Mouse (Mus musculus): Measurements from ENCODE around the gene Chtop. TPM values are rescaled to one million over a fixed set of nuclear protein-coding genes. Genes with fewer than 3 reads are reported as not detected.

Chtop gene
- polyA plus RNA-seq, 2 experiments, result 103 to 169 TPM

DNA sequence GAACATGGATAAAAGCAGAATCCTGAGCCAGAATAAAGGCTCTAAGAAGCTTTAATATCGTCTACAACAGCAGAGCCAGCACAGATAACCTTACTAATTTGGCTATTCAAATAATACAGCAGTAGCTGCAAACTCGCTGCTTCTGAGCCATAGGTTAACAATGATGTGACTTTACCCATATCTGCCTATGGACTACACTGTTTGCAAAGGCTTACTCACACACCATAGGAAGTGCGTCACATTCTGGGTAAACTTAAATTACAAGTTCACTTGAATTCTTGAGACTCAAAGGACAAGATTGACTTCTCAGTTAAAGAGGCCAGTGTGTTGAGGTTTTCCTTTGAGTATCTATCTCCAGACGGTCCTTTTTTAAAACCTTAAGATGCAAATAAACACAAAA lies 5.9 kb downstream of the Chtop start:
- no peak overlapping the region for H3K4me2 ChIP-seq (replicated peaks; ENCODE audit: low read depth, low read length, severe bottlenecking)
- peaks cover 10% of the 10 kb centered on the region for H3K4me1 ChIP-seq (ENCODE audit: control insufficient read depth, insufficient read depth, low read length)
- no peak overlapping the region for H3K4me3 ChIP-seq (replicated peaks; ENCODE audit: low read length)
- no peak for TF ChIP-seq POLR2A (IDR thresholded peaks at IDR 0.05; ENCODE audit: borderline replicate concordance, extremely low read depth, insufficient read depth, insufficient read length)
- no peak overlapping the region for H3K9ac ChIP-seq (ENCODE audit: low read depth, low read length, severe bottlenecking)
- H3K27ac ChIP-seq (replicated peaks; ENCODE audit: low read depth, low read length), result no peak overlapping the region
- H3K27me3 ChIP-seq (ENCODE audit: control insufficient read depth, insufficient read depth, low read length), result no peaks in the 10 kb centered on the region
- DNase-seq (ENCODE audit: low spot score), result no peak
- 92% methylated on average over 4 of the region's 4 CpGs for WGBS
- H3K9me3 ChIP-seq (ENCODE audit: control insufficient read depth, low read length), result no peaks in the 10 kb centered on the region
- H3K36me3 ChIP-seq (ENCODE audit: control insufficient read depth, insufficient read depth, low read length), result peaks cover 85% of the 10 kb centered on the region
- no peak for ATAC-seq (ENCODE audit: low FRiP score, low read depth)

DNA sequence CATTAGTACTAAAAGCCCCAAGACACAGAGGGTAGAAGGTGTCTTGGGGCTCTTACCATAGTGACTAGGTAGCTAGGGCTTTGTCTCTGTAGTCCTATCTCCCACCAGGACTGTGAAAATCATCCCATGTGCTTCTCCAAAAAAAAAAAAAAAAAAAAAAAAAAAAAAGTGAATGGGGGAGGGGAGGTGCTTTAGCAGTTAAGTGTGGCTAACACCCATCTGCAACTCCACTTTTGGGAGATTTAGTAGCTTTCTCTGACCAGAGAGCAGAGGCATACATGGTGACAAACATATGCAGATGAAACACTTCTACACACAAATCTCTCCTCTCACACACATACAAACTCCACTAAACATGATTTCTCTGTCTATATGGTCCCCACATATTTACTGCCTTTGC lies 11.7 kb downstream of the Chtop start:
- H3K9me3 ChIP-seq (ENCODE audit: control insufficient read depth, low read length), result no peaks in the 10 kb centered on the region
- DNase-seq (ENCODE audit: low spot score) (no peak), ATAC-seq (ENCODE audit: low FRiP score, low read depth) (no peak)
- no peak for TF ChIP-seq POLR2A (IDR thresholded peaks at IDR 0.05; ENCODE audit: borderline replicate concordance, extremely low read depth, insufficient read depth, insufficient read length)
- no peak overlapping the region for H3K9ac ChIP-seq (ENCODE audit: low read depth, low read length, severe bottlenecking)
- no peaks in the 10 kb centered on the region for H3K27me3 ChIP-seq (ENCODE audit: control insufficient read depth, insufficient read depth, low read length)
- H3K4me2 ChIP-seq (replicated peaks; ENCODE audit: low read depth, low read length, severe bottlenecking), result no peak overlapping the region
- H3K36me3 ChIP-seq (ENCODE audit: control insufficient read depth, insufficient read depth, low read length), result peaks cover 63% of the 10 kb centered on the region
- H3K4me3 ChIP-seq (replicated peaks; ENCODE audit: low read length), result no peak overlapping the region
- H3K4me1 ChIP-seq (ENCODE audit: control insufficient read depth, insufficient read depth, low read length), result no peaks in the 10 kb centered on the region
- no peak overlapping the region for H3K27ac ChIP-seq (replicated peaks; ENCODE audit: low read depth, low read length)

DNA sequence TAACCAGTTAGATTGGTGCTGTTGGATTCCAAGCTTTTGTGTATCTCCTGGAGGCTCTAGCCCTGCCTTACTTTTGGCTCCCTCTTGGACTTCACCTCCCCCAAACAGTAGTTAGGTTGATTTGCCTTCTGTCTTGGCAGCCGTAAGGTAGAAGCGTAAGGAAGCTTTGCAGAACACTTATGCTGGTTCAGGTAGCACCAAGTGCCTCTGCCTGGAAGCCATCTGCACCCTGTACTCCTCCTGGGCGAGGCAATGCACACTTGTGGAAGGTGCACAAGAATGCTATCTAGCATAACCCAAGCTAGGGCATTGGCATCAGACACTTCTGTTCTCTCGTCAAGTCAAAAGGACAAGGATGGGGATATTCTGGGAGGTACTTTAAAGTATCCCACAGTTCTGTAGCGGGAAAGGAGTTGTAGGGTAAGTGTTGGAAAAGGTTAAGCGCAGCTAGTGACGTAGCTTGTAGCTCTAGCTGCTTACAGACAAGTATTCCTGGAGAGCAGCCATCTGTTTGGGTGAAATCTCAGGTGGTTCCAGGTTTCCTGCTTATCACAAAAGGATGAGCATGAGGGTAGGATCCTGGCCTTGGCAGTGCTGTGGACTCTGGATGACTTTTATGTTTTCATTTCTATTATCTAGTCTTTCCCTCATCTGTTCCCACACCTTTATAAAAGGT lies 13.3 kb downstream of the Chtop start:
- H3K27me3 ChIP-seq (ENCODE audit: control insufficient read depth, insufficient read depth, low read length), result no peaks in the 10 kb centered on the region
- no peak overlapping the region for H3K9ac ChIP-seq (ENCODE audit: low read depth, low read length, severe bottlenecking)
- no peak for DNase-seq (ENCODE audit: low spot score)
- H3K4me3 ChIP-seq (replicated peaks; ENCODE audit: low read length), result no peak overlapping the region
- TF ChIP-seq POLR2A (IDR thresholded peaks at IDR 0.05; ENCODE audit: borderline replicate concordance, extremely low read depth, insufficient read depth, insufficient read length), result no peak
- no peaks in the 10 kb centered on the region for H3K4me1 ChIP-seq (ENCODE audit: control insufficient read depth, insufficient read depth, low read length)
- no peak overlapping the region for H3K4me2 ChIP-seq (replicated peaks; ENCODE audit: low read depth, low read length, severe bottlenecking)
- H3K9me3 ChIP-seq (ENCODE audit: control insufficient read depth, low read length), result no peaks in the 10 kb centered on the region
- WGBS, result 93% methylated on average over 7 of the region's 7 CpGs
- H3K27ac ChIP-seq (replicated peaks; ENCODE audit: low read depth, low read length), result no peak overlapping the region
- no peak for ATAC-seq (ENCODE audit: low FRiP score, low read depth)
- H3K36me3 ChIP-seq (ENCODE audit: control insufficient read depth, insufficient read depth, low read length), result peaks cover 47% of the 10 kb centered on the region

DNA sequence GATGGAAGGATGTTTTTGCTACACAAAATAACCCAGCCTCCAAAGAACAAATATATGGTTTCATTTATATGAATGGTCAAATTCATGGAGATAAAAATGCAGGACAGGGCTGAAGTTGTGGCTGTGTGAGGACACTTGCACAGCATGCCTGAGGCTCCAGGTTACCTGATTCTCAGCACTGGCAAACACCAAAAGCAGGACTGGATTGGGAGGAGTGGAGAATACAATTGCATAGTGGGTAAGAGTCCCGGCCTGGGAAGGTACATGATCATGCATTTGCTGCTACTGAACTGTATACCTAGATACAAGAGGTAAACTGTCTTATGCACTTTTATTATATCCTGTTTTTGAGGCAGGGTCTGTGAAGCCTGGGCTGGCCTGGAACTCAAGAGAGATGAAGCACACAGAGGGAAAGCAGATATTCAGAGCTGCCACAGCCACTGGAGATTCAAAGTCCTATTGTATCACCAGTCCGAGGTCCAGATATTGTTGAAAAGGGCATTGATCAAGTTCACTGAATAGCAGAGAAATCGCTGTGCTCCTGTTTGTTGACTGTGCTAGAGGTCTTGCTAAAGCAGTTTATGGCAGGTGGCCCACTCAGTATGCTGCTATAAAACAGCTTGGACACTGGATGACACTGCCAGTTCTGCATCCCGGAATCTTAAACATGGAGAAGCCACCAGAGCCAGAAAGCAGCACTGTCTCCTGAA lies 15.3 kb downstream of the Chtop start:
- WGBS, result 62% methylated on average over 4 of the region's 4 CpGs
- peaks cover 6% of the 10 kb centered on the region for H3K4me1 ChIP-seq (ENCODE audit: control insufficient read depth, insufficient read depth, low read length)
- ATAC-seq (ENCODE audit: low FRiP score, low read depth) (no peak), DNase-seq (ENCODE audit: low spot score) (no peak)
- no peak overlapping the region for H3K27ac ChIP-seq (replicated peaks; ENCODE audit: low read depth, low read length)
- no peaks in the 10 kb centered on the region for H3K27me3 ChIP-seq (ENCODE audit: control insufficient read depth, insufficient read depth, low read length)
- H3K4me3 ChIP-seq (replicated peaks; ENCODE audit: low read length), result no peak overlapping the region
- no peak overlapping the region for H3K4me2 ChIP-seq (replicated peaks; ENCODE audit: low read depth, low read length, severe bottlenecking)
- peaks cover 37% of the 10 kb centered on the region for H3K36me3 ChIP-seq (ENCODE audit: control insufficient read depth, insufficient read depth, low read length)
- no peak for TF ChIP-seq POLR2A (IDR thresholded peaks at IDR 0.05; ENCODE audit: borderline replicate concordance, extremely low read depth, insufficient read depth, insufficient read length)
- no peak overlapping the region for H3K9ac ChIP-seq (ENCODE audit: low read depth, low read length, severe bottlenecking)
- H3K9me3 ChIP-seq (ENCODE audit: control insufficient read depth, low read length), result no peaks in the 10 kb centered on the region

DNA sequence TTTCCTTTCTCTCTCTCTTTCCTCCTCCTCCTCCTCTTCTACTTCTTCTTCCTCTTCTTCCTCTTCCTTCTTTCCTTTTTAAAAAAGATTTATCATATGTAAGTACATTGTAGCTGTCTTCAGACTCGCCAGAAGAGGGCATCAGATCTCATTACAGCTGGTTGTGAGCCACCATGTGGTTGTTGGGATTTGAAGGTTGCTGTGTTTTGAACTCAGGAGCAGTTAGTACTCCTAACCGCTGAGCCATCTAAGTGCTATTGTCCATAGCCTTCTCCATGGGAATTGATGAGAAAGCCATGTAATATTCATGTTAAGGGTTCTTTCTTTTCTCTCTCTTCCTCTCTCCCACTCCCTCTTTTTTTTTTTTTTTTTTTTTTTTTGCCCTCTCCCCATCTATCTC lies 17.9 kb downstream of the Chtop start:
- Histone ChIP-seq H3K27ac (replicated peaks; ENCODE audit: low read depth, low read length) (no peak overlapping the region), H3K27me3 (ENCODE audit: control insufficient read depth, insufficient read depth, low read length) (no peaks in the 10 kb centered on the region), H3K4me2 (replicated peaks; ENCODE audit: low read depth, low read length, severe bottlenecking) (no peak overlapping the region), H3K4me3 (replicated peaks; ENCODE audit: low read length) (no peak overlapping the region), H3K4me1 (ENCODE audit: control insufficient read depth, insufficient read depth, low read length) (peaks cover 6% of the 10 kb centered on the region), H3K9me3 (ENCODE audit: control insufficient read depth, low read length) (no peaks in the 10 kb centered on the region), H3K9ac (ENCODE audit: low read depth, low read length, severe bottlenecking) (no peak overlapping the region), H3K36me3 (ENCODE audit: control insufficient read depth, insufficient read depth, low read length) (peaks cover 36% of the 10 kb centered on the region)
- DNase-seq (ENCODE audit: low spot score) (peak; percentile 27), ATAC-seq (ENCODE audit: low FRiP score, low read depth) (no peak)
- WGBS, result 46% methylated on average over 2 of the region's 2 CpGs
- no peak for TF ChIP-seq POLR2A (IDR thresholded peaks at IDR 0.05; ENCODE audit: borderline replicate concordance, extremely low read depth, insufficient read depth, insufficient read length)
